ENCODE assay signal across 8 mouse cellular contexts in genomic region chr8:126839712-126840355, GRCm38 (mm10).
DNase-seq lines count a peak whose midpoint lies in the region; ATAC-seq and TF ChIP-seq lines count a peak whose summit lies in the region.

No protein-coding gene starts in this region.

- TF ChIP-seq CTCF in G1E (IDR thresholded peaks at IDR 0.05; ENCODE audit: low read depth, low read length): no peak

- WGBS in forebrain, embryonic 15.5 days: 21% methylated on average over 5 of the region's 5 CpGs
- WGBS in liver, embryonic 15.5 days (ENCODE audit: insufficient replicate concordance): 18% methylated on average over 5 of the region's 5 CpGs
- 11% methylated on average over 5 of the region's 5 CpGs for WGBS in neural tube, embryonic 12.5 days

- H3K9ac ChIP-seq in forebrain, embryonic 15.5 days (replicated peaks): peak overlapping the region; percentile 19; the same call in 1 of the 2 replicates
- H3K9ac ChIP-seq in liver, embryonic 15.5 days: no peak overlapping the region
- 0 out of 2 replicates have a peak overlapping the region, but pooled peaks have one; percentile 35 for H3K9ac ChIP-seq in neural tube, embryonic 12.5 days

- no peaks in the 10 kb centered on the region for H3K9me3 ChIP-seq in G1E (replicated peaks)
- no peaks in the 10 kb centered on the region for H3K9me3 ChIP-seq in forebrain, embryonic 15.5 days
- H3K9me3 ChIP-seq in liver, embryonic 15.5 days (replicated peaks): no peaks in the 10 kb centered on the region
- H3K9me3 ChIP-seq in neural tube, embryonic 12.5 days: no peaks in the 10 kb centered on the region

- peaks cover 64% of the 10 kb centered on the region for H3K4me1 ChIP-seq in G1E (ENCODE audit: insufficient read depth, low read depth, low read length)
- H3K4me1 ChIP-seq in forebrain, embryonic 15.5 days: peaks cover 24% of the 10 kb centered on the region
- H3K4me1 ChIP-seq in liver, embryonic 15.5 days (replicated peaks): peaks cover 44% of the 10 kb centered on the region
- H3K4me1 ChIP-seq in neural tube, embryonic 12.5 days: peaks cover 38% of the 10 kb centered on the region

- H3K4me2 ChIP-seq in forebrain, embryonic 15.5 days (replicated peaks): peak overlapping the region; percentile 14
- no peak overlapping the region for H3K4me2 ChIP-seq in liver, embryonic 15.5 days
- peak overlapping the region; percentile 50 for H3K4me2 ChIP-seq in neural tube, embryonic 12.5 days (replicated peaks)

- intact Hi-C loops in heart, postnatal 14 days (cut with DNase I): loop anchor here (1.0 to 2.0 kb wide), 3 partner anchors 77 to 343 kb away; no protein-coding TSS in a partner anchor

- peak; percentile 67 for ATAC-seq in G1E (ENCODE audit: extremely low read depth, insufficient number of reproducible peaks, low FRiP score, poor library complexity, severe bottlenecking)
- ATAC-seq in forebrain, embryonic 15.5 days (replicated peaks): peak; percentile 91
- peak; percentile 19 for ATAC-seq in liver, embryonic 15.5 days (ENCODE audit: insufficient read depth)
- peak; percentile 80 for ATAC-seq in neural tube, embryonic 12.5 days (ENCODE audit: low FRiP score, low read depth)

- peak overlapping the region; percentile 53; the same call in 1 of the 2 replicates for H3K4me3 ChIP-seq in G1E (ENCODE audit: low read depth, low read length)
- no peak overlapping the region for H3K4me3 ChIP-seq in forebrain, embryonic 15.5 days
- H3K4me3 ChIP-seq in liver, embryonic 15.5 days (replicated peaks): no peak overlapping the region
- no peak overlapping the region for H3K4me3 ChIP-seq in neural tube, embryonic 12.5 days

- H3K27me3 ChIP-seq in G1E (ENCODE audit: insufficient read depth, low read length): no peaks in the 10 kb centered on the region
- no peaks in the 10 kb centered on the region for H3K27me3 ChIP-seq in forebrain, embryonic 15.5 days
- H3K27me3 ChIP-seq in liver, embryonic 15.5 days: no peaks in the 10 kb centered on the region
- no peaks in the 10 kb centered on the region for H3K27me3 ChIP-seq in neural tube, embryonic 12.5 days (replicated peaks)

- no peak for DNase-seq in G1E (ENCODE audit: low spot score)
- peak; percentile 67 for DNase-seq in cerebellum, adult 11 months
- peak; percentile 72 to 79 for DNase-seq in heart, postnatal 14 days
- peak; percentile 77 to 87 for DNase-seq in kidney, postnatal 4 days
- DNase-seq in yolk sac, embryonic 10.5 days (ENCODE audit: low spot score): peak; percentile 91

- H3K36me3 ChIP-seq in G1E (replicated peaks): no peaks in the 10 kb centered on the region
- no peaks in the 10 kb centered on the region for H3K36me3 ChIP-seq in forebrain, embryonic 15.5 days
- H3K36me3 ChIP-seq in liver, embryonic 15.5 days (replicated peaks): no peaks in the 10 kb centered on the region
- no peaks in the 10 kb centered on the region for H3K36me3 ChIP-seq in neural tube, embryonic 12.5 days

- H3K27ac ChIP-seq in forebrain, embryonic 15.5 days (replicated peaks): peak overlapping the region; percentile 81
- H3K27ac ChIP-seq in liver, embryonic 15.5 days (replicated peaks): peak overlapping the region; percentile 46; the same call in 1 of the 2 replicates
- H3K27ac ChIP-seq in neural tube, embryonic 12.5 days: peak overlapping the region; percentile 89

Comparison
In these comparisons a context has a peak if more than half of its experiments do, and no peak if none do; other contexts are left out.
1. ATAC-seq: peak in every context shown above with its lines; median percentile 91 in forebrain, embryonic 15.5 days; 80 in neural tube, embryonic 12.5 days; 67 in G1E; 19 in liver, embryonic 15.5 days.